Mouse (Mus musculus) C2C12 (cell line): ENCODE data around the gene Itga1. TPM values are rescaled to one million over a fixed set of nuclear protein-coding genes. Genes with fewer than 3 reads are reported as not detected.

Experiments used
- H3K27me3 ChIP-seq: one replicate; pipeline ENCODE4 v1.6.1; 2011; ENCODE audit not compliant: control insufficient read depth, insufficient read depth, insufficient read length
- H3K36me3 ChIP-seq: one replicate; pipeline ENCODE4 v1.6.1; 2011; ENCODE audit not compliant: control insufficient read depth, insufficient read depth
- H3K4me3 ChIP-seq: one replicate; pipeline ENCODE4 v1.5.1; 2011; ENCODE audit warnings: mild to moderate bottlenecking, control low read depth; ENCODE audit not compliant: poor library complexity, insufficient read depth, severe bottlenecking
- H3K79me2 ChIP-seq: one replicate; pipeline ENCODE4 v1.6.1; 2011; ENCODE audit not compliant: control insufficient read depth, insufficient read depth
- H3K79me3 ChIP-seq: one replicate; pipeline ENCODE4 v1.6.1; 2011; ENCODE audit warnings: low read depth, control low read depth
- H3ac ChIP-seq: one replicate; pipeline ENCODE3; 2011; ENCODE audit warnings: low read depth; ENCODE audit not compliant: control insufficient read depth, insufficient read length
- CEBPB ChIP-seq: IDR thresholded peaks from one replicate; pipeline ENCODE4 v1.6.1; 2011; ENCODE audit warnings: low read depth, mild to moderate bottlenecking, control low read depth, moderate library complexity
- CTCF ChIP-seq: IDR thresholded peaks from one replicate; pipeline ENCODE4 v1.5.1; 2011; ENCODE audit not compliant: control insufficient read depth, insufficient read depth, insufficient read length
- FOSL1 ChIP-seq: IDR thresholded peaks from one replicate; pipeline ENCODE4 v1.8.0; 2011; ENCODE audit warnings: mild to moderate bottlenecking, low read length; ENCODE audit not compliant: poor library complexity, insufficient read depth, severe bottlenecking
- MAX ChIP-seq: IDR thresholded peaks from one replicate; pipeline ENCODE4 v1.6.1; 2011; ENCODE audit warnings: mild to moderate bottlenecking, control low read depth
- MYOD1 ChIP-seq: IDR thresholded peaks from one replicate; pipeline ENCODE4 v1.6.1; 2011; ENCODE audit warnings: low read depth; ENCODE audit not compliant: control insufficient read depth, insufficient read length
- MYOG ChIP-seq: IDR thresholded peaks from one replicate; pipeline ENCODE4 v1.6.1; 2011; ENCODE audit not compliant: control insufficient read depth, insufficient read length; ENCODE audit errors: extremely low read depth
- USF1 ChIP-seq: IDR thresholded peaks from one replicate; pipeline ENCODE4 v1.6.1; 2011; ENCODE audit warnings: low read depth, mild to moderate bottlenecking, control low read depth, moderate library complexity
- polyA plus RNA-seq: library from polyadenylated mRNA; unstranded; fragments of >200 nt; fragmentation: generic; extraction: Trizol; gene quantifications from one replicate; pipeline ENCODE4 v1.2.1, GENCODE M21; 2012; ENCODE audit warnings: missing spikeins

The Itga1 gene
- polyA plus RNA-seq, 1 experiment: 0.04 TPM

GRCm38 (mm10) chr13:115033135-115033534 is 68.6 kb downstream of the Itga1 start:
- H3ac ChIP-seq: no peak overlapping the region
- no peaks in the 10 kb centered on the region for H3K79me3 ChIP-seq
- H3K36me3 ChIP-seq: no peaks in the 10 kb centered on the region
- H3K27me3 ChIP-seq: no peaks in the 10 kb centered on the region
- H3K4me3 ChIP-seq: no peak overlapping the region
- no peaks in the 10 kb centered on the region for H3K79me2 ChIP-seq
- TF ChIP-seq MYOD1 (no peak), CEBPB (no peak), USF1 (no peak), FOSL1 (no peak)

GRCm38 (mm10) chr13:115031177-115032000 is 70.4 kb downstream of the Itga1 start:
- no peak overlapping the region for H3K4me3 ChIP-seq
- H3K27me3 ChIP-seq: no peaks in the 10 kb centered on the region
- H3K36me3 ChIP-seq: no peaks in the 10 kb centered on the region
- no peaks in the 10 kb centered on the region for H3K79me3 ChIP-seq
- no peak overlapping the region for H3ac ChIP-seq
- TF ChIP-seq MYOG (no peak), MYOD1 (no peak), FOSL1 (no peak), CEBPB (no peak), MAX (no peak)
- no peaks in the 10 kb centered on the region for H3K79me2 ChIP-seq

- no peaks in the 10 kb centered on the region for H3K36me3 ChIP-seq
- H3K79me2 ChIP-seq: no peaks in the 10 kb centered on the region
- H3K4me3 ChIP-seq: no peak overlapping the region
- no peaks in the 10 kb centered on the region for H3K27me3 ChIP-seq
- no peaks in the 10 kb centered on the region for H3K79me3 ChIP-seq
- no peak overlapping the region for H3ac ChIP-seq
- TF ChIP-seq MYOD1 (no peak), MYOG (no peak), FOSL1 (no peak), CEBPB (no peak), MAX (no peak), USF1 (no peak), CTCF (no peak)
Measured at GRCm38 (mm10) chr13:115025394-115025793, 76.4 kb downstream of the Itga1 start.

- H3K79me2 ChIP-seq: no peaks in the 10 kb centered on the region
- H3K36me3 ChIP-seq: no peaks in the 10 kb centered on the region
- H3ac ChIP-seq: no peak overlapping the region
- no peaks in the 10 kb centered on the region for H3K27me3 ChIP-seq
- H3K4me3 ChIP-seq: no peak overlapping the region
- TF ChIP-seq CTCF (no peak), USF1 (no peak), MAX (no peak), MYOD1 (no peak)
- no peaks in the 10 kb centered on the region for H3K79me3 ChIP-seq
Measured at GRCm38 (mm10) chr13:115022117-115022787, 79.5 kb downstream of the Itga1 start.

GRCm38 (mm10) chr13:115021411-115021810 is 80.4 kb downstream of the Itga1 start:
- Histone ChIP-seq H3ac (no peak overlapping the region), H3K4me3 (no peak overlapping the region), H3K27me3 (no peaks in the 10 kb centered on the region), H3K79me3 (no peaks in the 10 kb centered on the region), H3K79me2 (no peaks in the 10 kb centered on the region), H3K36me3 (no peaks in the 10 kb centered on the region)
- TF ChIP-seq FOSL1 (no peak), MYOG (no peak), USF1 (no peak), MYOD1 (no peak), MAX (no peak), CEBPB (no peak), CTCF (no peak)

GRCm38 (mm10) chr13:115020727-115021126 is 81.0 kb downstream of the Itga1 start:
- TF ChIP-seq CEBPB (no peak), MYOG (no peak), USF1 (no peak), CTCF (no peak), MAX (no peak), MYOD1 (no peak), FOSL1 (no peak)
- H3K27me3 ChIP-seq: no peaks in the 10 kb centered on the region
- H3K79me2 ChIP-seq: no peaks in the 10 kb centered on the region
- H3K79me3 ChIP-seq: no peaks in the 10 kb centered on the region
- H3K4me3 ChIP-seq: no peak overlapping the region
- H3K36me3 ChIP-seq: no peaks in the 10 kb centered on the region
- no peak overlapping the region for H3ac ChIP-seq
